Mouse (Mus musculus): Measurements from ENCODE around the gene Dohh. TPM values are rescaled to one million over a fixed set of nuclear protein-coding genes. Genes with fewer than 3 reads are reported as not detected.

The Dohh gene
- polyA plus RNA-seq, 1 experiment, result 114 TPM

DNA sequence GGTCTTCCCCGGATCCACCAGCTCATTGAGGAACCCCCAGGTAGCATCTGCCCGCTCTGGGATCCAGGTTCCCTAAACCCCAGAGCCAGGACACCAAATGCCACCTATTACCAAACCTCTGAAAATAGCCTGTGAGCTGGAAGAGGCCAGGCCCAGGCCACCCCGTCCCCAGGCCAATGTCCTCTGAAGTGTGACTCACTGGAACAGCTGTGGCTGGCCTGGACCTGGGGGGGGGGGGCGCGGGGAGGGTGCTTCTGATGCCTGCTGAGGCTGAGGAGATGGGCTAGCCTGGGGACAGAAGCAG, 37.5 kb downstream of the Dohh start:
- no peak for TF ChIP-seq FLI1 (IDR thresholded peaks at IDR 0.05; ENCODE audit: low read length)
- no peak for TF ChIP-seq GATA1 (IDR thresholded peaks at IDR 0.05; ENCODE audit: borderline replicate concordance, low read length)
- H3K4me3 ChIP-seq (replicated peaks), result no peak overlapping the region
- no peaks in the 10 kb centered on the region for H3K9me3 ChIP-seq
- peaks cover 46% of the 10 kb centered on the region for H3K36me3 ChIP-seq (replicated peaks; ENCODE audit: low read length)
- H3K4me1 ChIP-seq, result peaks cover 89% of the 10 kb centered on the region
- peaks cover 18% of the 10 kb centered on the region for H3K27me3 ChIP-seq (replicated peaks)

DNA sequence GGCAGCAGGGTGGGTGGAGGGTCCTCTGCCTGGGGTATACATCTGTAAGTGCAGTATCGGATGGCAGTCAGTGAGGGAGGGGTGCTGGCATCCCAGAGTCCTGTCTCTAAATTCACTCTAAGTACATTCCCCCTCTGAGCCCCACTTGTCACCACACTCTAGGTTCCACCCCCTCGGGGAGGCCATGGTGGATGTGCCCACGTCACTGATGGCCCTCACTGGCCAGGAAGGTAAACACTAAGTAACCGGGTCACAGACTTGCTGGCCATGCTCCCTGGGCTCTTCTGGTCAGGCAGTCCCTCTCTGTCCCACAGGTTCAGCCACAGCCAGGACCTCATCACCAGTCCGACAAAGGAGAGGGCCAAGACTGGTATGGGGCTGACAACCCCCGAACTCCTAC, 38.0 kb downstream of the Dohh start:
- Histone ChIP-seq H3K9me3 (no peaks in the 10 kb centered on the region), H3K36me3 (replicated peaks; ENCODE audit: low read length) (peaks cover 43% of the 10 kb centered on the region), H3K27me3 (replicated peaks) (peaks cover 18% of the 10 kb centered on the region), H3K4me3 (replicated peaks) (peak overlapping the region; percentile 18), H3K4me1 (peaks cover 89% of the 10 kb centered on the region)
- TF ChIP-seq GATA1 (IDR thresholded peaks at IDR 0.05; ENCODE audit: borderline replicate concordance, low read length), result no peak
- TF ChIP-seq FLI1 (IDR thresholded peaks at IDR 0.05; ENCODE audit: low read length), result no peak

DNA sequence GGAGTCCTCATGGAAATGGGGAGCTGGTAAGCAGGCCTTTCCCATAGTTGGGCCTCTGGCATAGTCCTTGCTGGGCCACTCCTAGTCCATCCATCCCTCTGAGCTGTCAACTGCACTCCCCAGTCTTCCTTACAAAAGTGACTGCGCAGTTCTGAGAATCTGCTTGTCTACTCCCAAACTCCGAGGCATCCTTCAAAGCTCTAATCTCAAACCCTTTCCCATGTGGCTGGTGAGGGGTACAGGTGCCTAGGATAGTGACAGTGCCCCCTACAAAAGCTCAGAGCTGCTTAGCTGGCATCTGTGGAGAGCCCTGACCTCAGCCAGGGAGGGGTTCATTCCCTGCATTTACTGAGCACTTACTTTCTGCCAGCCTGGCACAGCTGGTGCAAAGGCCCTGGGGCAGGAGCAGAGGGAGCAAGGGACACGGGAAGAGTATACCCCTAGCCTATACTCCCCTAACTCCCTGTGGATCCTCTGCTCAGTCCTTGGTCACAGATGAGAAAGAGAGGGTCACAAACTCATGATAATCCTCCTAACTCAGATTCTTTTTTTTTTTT, 38.5 kb downstream of the Dohh start:
- Histone ChIP-seq H3K9me3 (no peaks in the 10 kb centered on the region), H3K4me3 (replicated peaks) (no peak overlapping the region), H3K4me1 (peaks cover 88% of the 10 kb centered on the region), H3K27me3 (replicated peaks) (peaks cover 21% of the 10 kb centered on the region), H3K36me3 (replicated peaks; ENCODE audit: low read length) (peaks cover 38% of the 10 kb centered on the region)
- TF ChIP-seq FLI1 (IDR thresholded peaks at IDR 0.05; ENCODE audit: low read length), result no peak
- TF ChIP-seq GATA1 (IDR thresholded peaks at IDR 0.05; ENCODE audit: borderline replicate concordance, low read length), result no peak

DNA sequence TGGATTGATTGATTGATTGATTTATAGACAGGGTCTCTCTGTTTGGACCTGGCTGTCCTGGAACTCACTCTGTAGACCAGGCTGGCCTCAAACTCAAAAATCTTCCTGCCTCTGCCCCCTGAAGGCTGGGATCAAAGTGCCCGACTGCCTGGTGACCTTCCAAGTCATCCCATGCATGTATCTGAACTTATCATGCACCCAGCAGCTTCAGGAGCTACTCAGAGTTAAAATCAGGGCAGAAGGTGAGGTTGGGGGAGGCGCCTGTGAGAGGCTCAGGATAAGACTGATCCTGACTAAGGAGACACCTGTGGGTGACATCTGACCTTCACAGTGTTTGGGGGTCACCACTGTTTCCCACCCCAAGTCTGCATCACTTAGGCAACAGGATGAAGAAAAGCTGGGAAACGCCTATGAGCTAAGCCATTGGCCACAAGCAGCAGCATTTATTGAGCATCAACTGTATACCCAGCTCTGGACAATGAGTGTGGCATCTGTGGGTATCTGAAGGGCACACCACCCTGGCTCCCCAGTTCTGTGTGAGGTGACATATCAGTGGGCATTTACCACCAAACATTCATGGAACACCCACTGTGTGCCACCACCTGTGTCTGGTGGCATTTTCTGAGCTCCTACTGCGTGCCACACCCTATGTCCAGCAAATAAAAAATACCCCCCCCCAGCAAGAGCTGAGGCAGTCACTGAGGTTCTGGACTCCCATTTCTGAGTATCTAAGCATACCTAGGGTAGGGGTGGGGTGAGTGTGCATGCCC, 39.4 kb downstream of the Dohh start:
- Histone ChIP-seq H3K27me3 (replicated peaks) (peaks cover 21% of the 10 kb centered on the region), H3K4me1 (peaks cover 89% of the 10 kb centered on the region), H3K36me3 (replicated peaks; ENCODE audit: low read length) (peaks cover 30% of the 10 kb centered on the region), H3K4me3 (replicated peaks) (no peak overlapping the region), H3K9me3 (no peaks in the 10 kb centered on the region)
- TF ChIP-seq FLI1 (IDR thresholded peaks at IDR 0.05; ENCODE audit: low read length) (no peak), GATA1 (IDR thresholded peaks at IDR 0.05; ENCODE audit: borderline replicate concordance, low read length) (no peak)

DNA sequence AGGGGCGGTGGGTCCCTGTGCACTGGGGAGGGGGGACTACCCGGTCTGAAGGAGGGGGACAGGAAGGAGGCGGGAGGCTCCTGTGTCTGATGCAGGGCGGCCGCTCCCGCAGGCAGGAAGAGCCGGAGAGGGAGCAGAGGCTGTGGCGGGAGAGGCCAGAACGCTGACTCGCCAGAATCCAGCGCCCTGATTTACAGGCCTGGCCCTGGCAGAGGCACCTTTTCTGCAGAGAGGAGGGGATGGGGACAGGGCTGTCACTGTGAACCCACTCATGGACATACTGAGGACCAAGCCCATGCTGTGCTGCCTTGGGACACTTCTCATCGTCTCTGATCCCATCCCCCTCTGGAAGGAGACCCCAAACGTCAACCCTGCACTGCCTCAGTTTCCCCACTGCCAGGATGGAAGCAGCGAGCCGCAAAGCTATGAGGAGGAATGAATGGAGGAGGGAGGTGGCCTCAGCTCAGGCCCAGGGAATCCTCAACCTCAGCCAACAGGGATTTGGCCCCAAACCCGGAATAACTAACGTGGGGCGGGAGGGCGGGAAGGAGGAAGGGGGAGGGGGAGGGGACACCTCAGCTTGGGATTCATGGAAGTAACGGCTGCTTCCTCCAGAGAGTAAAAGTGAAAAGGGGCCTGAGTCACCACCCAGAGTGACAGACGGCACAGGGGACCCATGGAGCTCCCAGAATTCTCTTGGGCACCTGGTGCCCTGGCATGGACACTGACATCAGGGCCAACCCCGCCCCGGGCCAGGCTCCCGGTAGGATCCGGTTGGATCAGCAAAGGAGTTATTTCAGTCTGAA, 40.2 kb downstream of the Dohh start:
- peaks cover 89% of the 10 kb centered on the region for H3K4me1 ChIP-seq
- H3K36me3 ChIP-seq (replicated peaks; ENCODE audit: low read length), result peaks cover 22% of the 10 kb centered on the region
- no peak for TF ChIP-seq FLI1 (IDR thresholded peaks at IDR 0.05; ENCODE audit: low read length)
- no peak for TF ChIP-seq GATA1 (IDR thresholded peaks at IDR 0.05; ENCODE audit: borderline replicate concordance, low read length)
- H3K9me3 ChIP-seq, result no peaks in the 10 kb centered on the region
- H3K4me3 ChIP-seq (replicated peaks), result peak overlapping the region; percentile 65
- peaks cover 21% of the 10 kb centered on the region for H3K27me3 ChIP-seq (replicated peaks)

DNA sequence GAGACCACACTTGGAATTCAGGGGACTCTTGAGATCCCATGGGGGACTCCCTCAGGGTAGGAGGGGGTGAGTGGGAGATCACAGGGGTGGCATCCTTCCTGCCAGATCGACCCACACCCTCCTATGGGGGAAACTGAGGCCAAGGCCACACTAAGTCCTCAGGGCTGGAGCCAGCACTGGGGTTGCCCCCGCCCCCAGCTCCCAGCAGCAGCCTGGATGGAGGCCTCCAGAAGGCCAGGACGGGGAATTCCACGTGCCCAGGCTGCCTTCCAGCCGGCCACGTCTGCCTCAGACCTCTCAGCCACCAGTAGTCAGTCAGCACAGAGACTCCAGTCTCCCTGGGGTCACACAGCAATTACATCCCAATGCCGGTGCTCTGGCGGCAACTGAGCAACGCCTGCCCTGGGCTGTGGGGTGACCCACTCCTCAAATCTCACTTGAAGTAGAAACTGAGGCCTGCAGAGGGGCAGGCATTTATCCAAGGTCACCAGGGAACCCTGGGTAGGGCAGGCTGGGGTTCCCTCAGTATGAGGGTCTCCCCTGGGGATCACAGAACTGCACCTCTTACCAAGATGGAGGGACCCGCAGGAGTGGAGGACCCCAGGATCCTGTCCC, 41.1 kb downstream of the Dohh start:
- peaks cover 85% of the 10 kb centered on the region for H3K4me1 ChIP-seq
- no peak for TF ChIP-seq GATA1 (IDR thresholded peaks at IDR 0.05; ENCODE audit: borderline replicate concordance, low read length)
- no peak for TF ChIP-seq FLI1 (IDR thresholded peaks at IDR 0.05; ENCODE audit: low read length)
- H3K4me3 ChIP-seq (replicated peaks), result peak overlapping the region; percentile 93
- H3K36me3 ChIP-seq (replicated peaks; ENCODE audit: low read length), result peaks cover 14% of the 10 kb centered on the region
- no peaks in the 10 kb centered on the region for H3K9me3 ChIP-seq
- H3K27me3 ChIP-seq (replicated peaks), result peaks cover 21% of the 10 kb centered on the region

DNA sequence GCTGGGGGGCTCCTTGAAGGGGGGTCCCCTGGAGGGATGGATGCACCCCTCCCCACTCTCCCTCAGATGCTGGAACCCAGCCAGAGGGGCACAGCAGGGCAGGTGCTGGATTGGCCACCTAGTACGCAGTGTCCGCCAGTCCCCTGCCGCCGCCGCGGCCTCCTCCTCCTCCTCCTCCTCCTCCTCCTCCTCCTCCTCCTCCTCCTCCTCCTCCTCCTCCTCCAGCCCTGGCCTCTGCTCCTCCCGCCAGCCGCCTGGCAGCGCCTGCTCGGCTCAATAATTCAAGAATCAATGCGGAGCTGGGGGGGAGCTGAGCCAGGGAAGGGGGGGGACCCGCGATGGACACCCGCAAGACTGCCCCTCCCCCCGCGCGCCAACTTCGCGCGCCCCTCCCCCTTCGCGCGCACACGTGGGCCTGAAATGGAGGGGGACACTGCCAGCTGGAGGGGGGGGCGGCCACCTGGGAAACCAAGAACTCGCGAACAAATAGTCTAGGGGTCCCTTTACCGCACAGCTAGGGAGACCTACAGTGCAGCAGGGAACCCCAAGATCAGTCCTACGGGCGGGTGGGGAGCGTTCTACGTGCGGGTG, 41.9 kb downstream of the Dohh start:
- H3K4me3 ChIP-seq (replicated peaks), result peak overlapping the region; percentile 93
- H3K4me1 ChIP-seq, result peaks cover 81% of the 10 kb centered on the region
- H3K27me3 ChIP-seq (replicated peaks), result peaks cover 21% of the 10 kb centered on the region
- H3K36me3 ChIP-seq (replicated peaks; ENCODE audit: low read length), result peaks cover 5% of the 10 kb centered on the region
- H3K9me3 ChIP-seq, result no peaks in the 10 kb centered on the region
- TF ChIP-seq FLI1 (IDR thresholded peaks at IDR 0.05; ENCODE audit: low read length) (no peak), GATA1 (IDR thresholded peaks at IDR 0.05; ENCODE audit: borderline replicate concordance, low read length) (no peak)

DNA sequence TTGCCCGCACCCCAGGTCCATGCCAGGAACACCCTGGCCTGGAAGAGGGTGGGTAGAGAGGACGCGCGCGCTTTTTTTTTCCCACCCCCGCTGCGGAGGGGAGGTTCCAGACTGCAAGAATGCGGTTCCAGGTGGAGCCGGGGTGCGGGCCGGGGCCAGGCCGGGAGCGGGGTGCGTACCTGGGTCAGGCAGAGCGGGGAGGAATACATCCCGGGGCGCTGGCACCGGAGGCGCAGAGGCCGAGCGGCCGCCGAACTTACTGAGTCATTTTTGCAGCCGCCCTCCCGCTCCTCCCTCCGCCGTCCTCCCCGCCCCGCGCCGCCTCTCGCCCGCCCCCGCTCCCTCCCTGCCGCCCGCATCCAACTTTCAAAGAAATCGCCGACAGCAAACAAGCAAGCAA, 42.7 kb downstream of the Dohh start:
- no peaks in the 10 kb centered on the region for H3K36me3 ChIP-seq (replicated peaks; ENCODE audit: low read length)
- peaks cover 20% of the 10 kb centered on the region for H3K27me3 ChIP-seq (replicated peaks)
- TF ChIP-seq FLI1 (IDR thresholded peaks at IDR 0.05; ENCODE audit: low read length), result no peak
- no peak for TF ChIP-seq GATA1 (IDR thresholded peaks at IDR 0.05; ENCODE audit: borderline replicate concordance, low read length)
- no peaks in the 10 kb centered on the region for H3K9me3 ChIP-seq
- H3K4me1 ChIP-seq, result peaks cover 86% of the 10 kb centered on the region
- peak overlapping the region; percentile 93 for H3K4me3 ChIP-seq (replicated peaks)

DNA sequence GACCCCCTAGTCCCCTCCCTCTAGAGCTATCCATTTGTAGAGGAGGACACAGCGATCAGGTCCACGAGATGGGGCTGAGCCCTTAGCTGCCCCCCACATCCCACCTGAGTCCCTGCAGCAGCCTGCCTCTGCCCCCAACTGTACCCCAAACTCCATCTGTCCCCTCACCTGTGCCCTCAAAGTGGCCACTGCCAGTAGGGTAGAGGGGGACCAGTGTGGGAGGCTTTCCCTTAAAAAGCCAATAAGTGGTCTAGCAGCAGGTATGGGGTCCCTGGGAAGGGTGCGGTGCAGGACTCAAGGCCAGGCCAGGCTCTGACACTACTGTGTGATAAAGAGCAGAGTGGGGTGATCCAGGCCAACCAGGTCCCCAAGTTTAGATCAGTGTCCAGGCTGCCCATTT, 43.1 kb downstream of the Dohh start:
- H3K27me3 ChIP-seq (replicated peaks), result peaks cover 18% of the 10 kb centered on the region
- TF ChIP-seq FLI1 (IDR thresholded peaks at IDR 0.05; ENCODE audit: low read length), result no peak
- no peak for TF ChIP-seq GATA1 (IDR thresholded peaks at IDR 0.05; ENCODE audit: borderline replicate concordance, low read length)
- peak overlapping the region; percentile 93 for H3K4me3 ChIP-seq (replicated peaks)
- H3K4me1 ChIP-seq, result peaks cover 85% of the 10 kb centered on the region
- H3K9me3 ChIP-seq, result no peaks in the 10 kb centered on the region
- H3K36me3 ChIP-seq (replicated peaks; ENCODE audit: low read length), result no peaks in the 10 kb centered on the region

Measured in megakaryocyte, embryonic 14.5 days (primary cell).